21 mouse cellular contexts compared by ENCODE assay signal in the genomic region with DNA sequence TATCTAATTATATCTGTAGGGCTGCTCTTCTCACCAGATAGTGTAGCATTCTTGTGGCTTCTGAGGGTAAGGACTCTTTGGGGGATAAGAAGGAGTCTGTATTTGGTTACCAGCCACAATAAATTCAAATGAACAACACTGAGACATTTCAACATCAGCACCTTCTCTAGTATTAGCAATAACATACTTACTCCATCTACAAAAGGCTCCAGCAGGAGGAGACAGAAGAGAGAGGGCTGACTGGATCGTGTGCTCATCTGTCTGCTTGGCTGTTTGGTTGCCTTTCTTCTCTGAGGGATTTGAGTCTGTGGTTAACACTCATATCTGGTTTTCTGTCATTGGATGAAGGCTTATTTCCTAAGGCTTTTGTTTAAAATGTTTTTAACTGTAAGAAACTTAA. TPM values are rescaled to one million over a fixed set of nuclear protein-coding genes. Genes with fewer than 3 reads are reported as not detected.
"Had no signal": no experiment of that assay in that cellular context is flagged by ENCODE, and none has a peak within 500 bp of the region (broad histone marks: within the 10 kb centered on the region; RNA-seq: fewer than 3 reads in every experiment).

No protein-coding gene starts in this region.

- DNase-seq: kidney, adult 9 months; kidney, postnatal 14 days; liver; liver, embryonic 13.5 days; liver, postnatal 0 days; lung, postnatal 36 days; retina, postnatal 1 day; right cerebral cortex, postnatal 4 days; spleen, adult 18-20 months; thymus, adult 18-20 months; thymus, postnatal 25 days had no signal

- H3K4me3 ChIP-seq: limb, embryonic 12.5 days; liver, embryonic 13.5 days; midbrain, embryonic 13.5 days; neural tube, embryonic 13.5 days had no signal

- ATAC-seq: liver, postnatal 0 days; lung, postnatal 0 days; midbrain, embryonic 13.5 days had no signal

- H3K27me3 ChIP-seq: limb, embryonic 12.5 days; liver, embryonic 13.5 days; midbrain, embryonic 13.5 days; neural tube, embryonic 13.5 days had no signal

- H3K36me3 ChIP-seq: limb, embryonic 12.5 days; liver, embryonic 13.5 days; midbrain, embryonic 13.5 days; neural tube, embryonic 13.5 days had no signal

- H3K9me3 ChIP-seq: limb, embryonic 12.5 days; liver, embryonic 13.5 days; neural tube, embryonic 13.5 days had no signal

- H3K4me1 ChIP-seq: liver, embryonic 13.5 days; midbrain, embryonic 13.5 days; neural tube, embryonic 13.5 days had no signal

- H3K4me2 ChIP-seq: limb, embryonic 12.5 days; liver, embryonic 13.5 days; midbrain, embryonic 13.5 days; neural tube, embryonic 13.5 days had no signal

- H3K27ac ChIP-seq: limb, embryonic 12.5 days; liver, embryonic 13.5 days; midbrain, embryonic 13.5 days; neural tube, embryonic 13.5 days had no signal

- H3K9ac ChIP-seq: limb, embryonic 12.5 days; liver, embryonic 13.5 days; liver, postnatal 0 days; midbrain, embryonic 13.5 days; neural tube, embryonic 13.5 days had no signal

RNA-seq across cellular contexts. Expression of a gene that starts 7.3 kb away (rescaled TPM):
- total RNA-seq: layer of hippocampus, postnatal 25 days; left cerebral cortex, postnatal 25 days; megakaryocyte progenitor cell, adult 5-6 weeks; monocyte, adult 5-6 weeks had no signal
- polyA plus RNA-seq: large intestine, adult 2 months; liver, embryonic 13.5 days; liver, postnatal 0 days; lung, postnatal 0 days had no signal

RNA-seq across cellular contexts. Expression of a gene that starts 46.3 kb away (rescaled TPM):
- total RNA-seq: megakaryocyte progenitor cell, adult 5-6 weeks; monocyte, adult 5-6 weeks had no signal
- polyA plus RNA-seq: large intestine, adult 2 months; limb, embryonic 12.5 days; liver, embryonic 13.5 days; liver, postnatal 0 days; stomach, embryonic 14.5 days had no signal
